Mouse (Mus musculus) testis, adult 10 weeks (tissue): ENCODE results near the gene Vmn1r84. TPM values are rescaled to one million over a fixed set of nuclear protein-coding genes. Genes with fewer than 3 reads are reported as not detected.

ENCODE experiments used
- polyA plus RNA-seq: library from polyadenylated mRNA; stranded (reverse); fragments of 350-450 nt; fragmentation: Illumina TruSeq; extraction: RNeasy Lipid Tissue Mini Kit (QIAGEN cat#74804); gene quantifications from one replicate; pipeline ENCODE4 v1.2.3, GENCODE M21; 2014; ENCODE audit warnings: low read depth, low replicate concordance

The Vmn1r84 gene
- not detected for polyA plus RNA-seq

DNA sequence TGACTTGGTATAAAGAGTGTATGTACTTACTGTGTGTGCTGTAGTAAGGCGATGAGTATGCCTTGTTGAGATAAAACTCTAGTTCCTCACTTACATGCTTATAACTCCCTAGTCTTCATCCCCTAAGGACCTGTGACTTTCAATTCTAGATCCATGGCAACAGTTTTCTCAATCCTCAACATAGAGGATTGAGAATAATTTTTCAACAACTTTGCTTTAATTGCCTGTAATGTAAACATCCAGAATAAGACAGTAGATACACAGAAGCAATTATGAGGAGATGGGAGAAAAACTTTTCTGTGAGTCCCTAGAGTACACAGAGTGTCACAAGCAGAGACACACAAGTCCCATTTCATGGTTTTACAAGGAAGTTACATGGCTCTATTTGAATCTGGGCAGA, at the start of gene Vmn1r84:
Gene Vmn1r84, minus strand, starts transcription at position 101 of the 400 bp plus-strand sequence.

DNA sequence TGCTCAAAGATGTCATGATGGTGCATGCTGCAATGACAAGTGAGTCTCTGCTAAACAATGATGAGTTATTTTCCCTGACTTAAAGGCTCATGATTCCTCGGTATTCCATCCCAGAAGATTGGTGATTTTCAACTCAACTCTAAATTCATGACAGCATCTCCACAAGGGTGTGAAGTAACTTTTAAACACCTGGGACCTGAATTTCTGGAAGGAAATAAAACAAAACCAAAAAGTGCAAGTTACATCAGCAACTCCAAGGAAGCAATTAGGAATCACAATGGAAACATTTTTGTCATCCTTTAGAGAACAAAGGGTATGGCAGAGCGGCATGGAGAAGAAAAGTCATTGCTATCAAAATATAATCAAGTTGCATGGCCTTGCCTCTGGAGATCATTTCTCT, 39.7 kb downstream of the Vmn1r84 start, which contains the start of gene Vmn1r83:
Gene Vmn1r83, minus strand, starts transcription at position 101 of the 400 bp plus-strand sequence.

Other genes with a start within 250 kb of the Vmn1r84 start
- not detected for gene Vmn1r78, start 219.0 kb downstream of the Vmn1r84 start, polyA plus RNA-seq
- gene Vmn1r79, start 198.0 kb downstream of the Vmn1r84 start, polyA plus RNA-seq = not detected
- not detected for gene Vmn1r80, start 180.0 kb downstream of the Vmn1r84 start, polyA plus RNA-seq
- gene Vmn1r81, start 101.0 kb downstream of the Vmn1r84 start, polyA plus RNA-seq = not detected
- not detected for gene Vmn1r82, start 68.8 kb downstream of the Vmn1r84 start, polyA plus RNA-seq
- gene Vmn1r83, start 39.8 kb downstream of the Vmn1r84 start, polyA plus RNA-seq = not detected
- gene Zfp551, start 53.5 kb upstream of the Vmn1r84 start, polyA plus RNA-seq = 0.85 TPM
- gene Zfp606, start 109.0 kb upstream of the Vmn1r84 start, polyA plus RNA-seq = 12.0 TPM
- gene 2900092C05Rik, start 143.2 kb upstream of the Vmn1r84 start, polyA plus RNA-seq = 287 TPM
- 0.04 TPM for gene Vmn2r53, start 239.5 kb upstream of the Vmn1r84 start, polyA plus RNA-seq